Mouse (Mus musculus) ES-E14 (cell line): Measurements from ENCODE around the gene Upk1a.

Source experiments
- CHD2 ChIP-seq: IDR thresholded peaks from 2 replicates; pipeline ENCODE4 v1.6.1; 2014; ENCODE audit warnings: mild to moderate bottlenecking, low read depth, low read length, inconsistent platforms
- HCFC1 ChIP-seq: IDR thresholded peaks from 2 replicates; pipeline ENCODE4 v1.6.1; 2012; ENCODE audit warnings: low read length, inconsistent platforms, borderline replicate concordance; ENCODE audit not compliant: insufficient read depth
- MAFK ChIP-seq: IDR thresholded peaks from 2 replicates; pipeline ENCODE4 v1.6.1; 2014; ENCODE audit warnings: mild to moderate bottlenecking, low read depth, low read length, inconsistent platforms; ENCODE audit not compliant: insufficient read depth
- ZC3H11A ChIP-seq: IDR thresholded peaks from 2 replicates; pipeline ENCODE4 v1.6.1; 2012; ENCODE audit warnings: low read depth, mild to moderate bottlenecking, inconsistent platforms, low read length, borderline replicate concordance
- ZNF384 ChIP-seq: IDR thresholded peaks from 2 replicates; pipeline ENCODE4 v1.6.1; 2012; ENCODE audit warnings: low read depth, low read length, inconsistent platforms

GRCm38 (mm10) chr7:30612654-30613402, at the start of gene Upk1a:
- no peak for TF ChIP-seq MAFK
- no peak for TF ChIP-seq CHD2
- no peak for TF ChIP-seq ZNF384
- no peak for TF ChIP-seq ZC3H11A
- TF ChIP-seq HCFC1 = no peak
